Mouse (Mus musculus) ovary, postnatal 36 days (tissue): ENCODE results near the gene Sox13.
A peak's percentile ranks its signal among the peaks of the same experiment; 100 is the strongest.
"Not testable (repeated sequence)": the region's sequence is repeated elsewhere in the genome, so short reads cannot be mapped to it uniquely, and the experiment has no call there.

Experiments used
- DNase-seq: peaks from one replicate; pipeline ENCODE4 v3.0.0; 2022; ENCODE audit warnings: low spot score, mixed read lengths

The Sox13 gene

DNA sequence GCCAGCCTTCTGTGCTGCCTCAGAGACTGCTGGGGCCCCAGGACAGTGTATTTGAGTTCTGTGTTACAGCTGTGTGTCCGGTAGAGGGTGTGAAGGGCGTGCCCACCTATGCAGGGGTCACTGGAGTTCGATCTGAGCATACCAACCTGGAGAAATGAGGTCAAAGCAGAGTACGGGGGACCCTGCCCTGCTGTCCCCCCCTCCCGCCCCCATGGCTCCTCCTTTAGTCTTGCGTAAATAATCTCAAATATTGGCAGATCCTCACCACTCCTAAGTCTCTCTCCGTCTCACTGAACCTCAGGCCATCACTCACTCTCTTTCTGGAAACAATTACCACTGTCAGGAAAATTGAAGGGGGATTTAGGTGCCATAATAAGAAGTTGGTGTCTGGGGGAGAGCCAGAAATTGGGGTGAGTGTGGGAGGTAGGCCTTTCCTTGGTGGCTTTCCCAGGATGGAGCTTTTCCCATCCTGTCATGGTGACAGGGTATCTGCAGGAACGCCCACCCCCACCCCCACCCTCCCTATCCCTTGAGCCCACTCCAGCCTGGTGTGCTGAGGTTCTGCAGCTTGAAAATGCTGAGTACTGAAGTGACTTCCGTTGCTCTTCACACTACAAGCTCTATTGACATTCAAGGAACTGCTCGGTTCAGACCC, 57.1 kb downstream of the Sox13 start:
- DNase-seq: no peak

- DNase-seq: peak; percentile 41
Measured at GRCm38 (mm10) chr1:133364890-133365289, 59.3 kb downstream of the Sox13 start.

- DNase-seq: no peak
Measured at GRCm38 (mm10) chr1:133364022-133364630, 60.1 kb downstream of the Sox13 start.

GRCm38 (mm10) chr1:133363276-133364021, 60.7 kb downstream of the Sox13 start, which contains the start of gene Etnk2:
Gene Etnk2 (plus strand): TSS chr1:133363572.
- peak; percentile 89 for DNase-seq

DNA sequence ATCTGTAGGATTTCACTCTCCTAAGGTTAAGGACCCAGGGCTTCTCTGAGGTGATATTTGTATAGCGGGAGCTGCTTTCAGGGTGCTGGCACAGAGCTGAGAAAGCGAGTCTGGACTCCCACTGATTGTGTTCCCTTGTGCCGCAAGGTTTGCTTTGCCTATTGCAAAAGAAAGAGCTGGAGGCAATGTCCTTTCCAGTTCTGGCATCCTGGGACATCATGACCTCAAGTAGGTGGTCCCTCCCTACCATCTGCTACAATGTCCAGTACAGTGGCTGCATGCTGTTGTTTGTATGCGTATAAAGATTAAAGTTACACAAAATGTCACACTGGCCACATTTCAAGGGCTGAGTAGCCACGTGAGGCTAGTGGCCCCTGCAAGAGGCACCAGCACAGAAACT, 62.1 kb downstream of the Sox13 start:
- no peak for DNase-seq

GRCm38 (mm10) chr1:133361006-133361405, 63.2 kb downstream of the Sox13 start:
- DNase-seq: no peak

GRCm38 (mm10) chr1:133356330-133356729, 67.8 kb downstream of the Sox13 start:
- DNase-seq: no peak

GRCm38 (mm10) chr1:133355912-133356311, 68.3 kb downstream of the Sox13 start:
- no peak for DNase-seq

DNA sequence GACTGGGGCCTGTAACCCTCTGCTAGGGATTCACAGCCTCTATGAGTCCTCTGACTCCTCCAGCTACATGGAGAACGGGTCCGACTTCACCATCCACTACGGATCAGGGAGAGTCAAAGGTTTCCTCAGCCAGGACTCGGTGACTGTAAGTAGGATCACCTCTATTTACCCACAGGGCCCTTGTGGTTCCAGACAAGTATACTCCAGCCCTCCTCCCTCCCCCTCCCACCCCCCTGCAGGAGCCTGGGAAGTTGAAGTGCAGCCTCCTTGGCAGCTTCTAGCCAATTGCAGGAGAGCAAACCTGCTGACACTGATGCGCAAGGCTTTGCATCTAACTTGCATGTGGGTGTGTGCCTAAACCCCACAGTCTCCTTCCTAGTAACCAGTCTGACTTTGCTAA, 68.7 kb downstream of the Sox13 start:
- DNase-seq: no peak

- peak; percentile 80 for DNase-seq
Measured at GRCm38 (mm10) chr1:133353371-133353809, 70.8 kb downstream of the Sox13 start.

DNA sequence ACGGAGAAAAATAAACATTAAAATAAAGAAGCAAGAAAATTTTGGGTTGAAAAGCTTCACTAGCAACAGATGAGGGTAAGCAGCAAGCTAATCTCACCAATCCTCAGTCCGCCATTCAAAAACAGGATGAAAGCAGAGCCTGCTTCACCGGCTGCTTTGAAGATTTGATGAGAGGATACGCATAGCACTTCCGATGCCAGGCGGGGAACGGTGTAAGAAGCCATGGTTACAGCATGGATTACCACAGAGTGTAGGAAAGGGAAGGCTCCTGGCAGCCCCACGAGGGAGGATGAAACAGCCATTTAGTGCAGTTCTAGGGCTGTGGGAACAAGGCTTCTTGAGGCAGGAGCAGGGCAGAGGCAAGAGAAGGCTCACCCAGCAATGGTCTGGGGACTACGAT, 72.4 kb downstream of the Sox13 start:
- DNase-seq: no peak

DNA sequence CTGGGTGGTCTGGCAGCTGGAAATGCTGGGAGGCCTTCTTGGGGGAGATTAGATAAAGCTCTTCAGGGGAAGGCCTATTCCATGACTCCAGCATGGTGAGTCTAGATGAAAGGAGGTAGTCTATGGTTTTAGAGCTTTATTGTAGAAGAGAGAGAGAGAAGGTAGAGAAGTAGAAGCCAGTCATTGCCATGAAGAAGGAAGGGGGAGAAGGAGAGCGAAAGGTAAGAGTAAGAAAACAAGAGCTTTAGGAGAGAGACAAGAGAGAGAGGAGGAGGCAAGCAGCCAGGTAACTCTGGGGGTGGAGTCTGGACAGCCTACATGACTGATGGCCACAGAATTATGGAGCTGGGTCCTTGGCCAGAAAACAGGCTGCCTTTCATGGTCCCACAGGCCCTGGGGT, 74.0 kb downstream of the Sox13 start, which contains the start of gene Ren1:
TSS of gene Ren1 (plus strand) at position 301 of the 400 bp plus-strand sequence.
- no peak for DNase-seq

DNA sequence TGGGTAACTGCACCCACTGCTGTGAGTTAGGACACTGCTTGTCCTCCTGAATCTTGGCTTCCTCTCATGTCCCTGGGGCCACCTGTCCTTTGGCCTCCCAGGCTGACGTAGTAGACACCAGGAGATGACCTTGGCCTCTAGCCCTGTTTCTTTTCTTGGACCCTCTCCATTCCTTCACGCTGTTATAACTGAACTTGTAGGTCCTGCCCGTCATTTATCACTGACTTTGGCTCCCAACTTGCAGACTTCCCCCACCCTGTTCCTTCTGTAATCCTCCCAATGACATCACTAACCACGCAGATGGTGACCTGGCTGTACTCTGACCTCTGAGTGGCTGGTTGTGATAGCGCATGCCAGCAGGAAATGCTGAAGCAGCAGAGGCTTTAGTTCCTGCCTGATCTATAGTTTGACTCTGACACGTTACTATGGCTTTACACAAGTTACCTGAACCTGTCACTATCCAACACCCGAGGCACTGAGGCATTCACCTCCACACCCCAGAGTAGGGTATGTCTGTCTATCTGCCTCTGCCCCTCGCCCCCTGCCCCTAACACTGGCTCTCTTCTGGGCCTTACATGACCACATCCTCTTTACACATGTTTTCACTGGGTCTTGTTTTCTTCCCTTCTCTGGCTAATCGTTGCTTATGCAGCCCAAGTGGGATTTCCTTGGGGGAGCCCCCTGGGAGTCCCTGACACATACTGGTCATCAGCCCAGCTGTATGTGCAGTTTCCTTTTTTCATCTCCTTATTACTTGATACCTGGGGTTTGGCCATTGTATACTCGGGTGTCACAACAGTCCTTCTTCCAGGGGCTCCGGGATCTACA, 76.3 kb downstream of the Sox13 start:
- no peak for DNase-seq

DNA sequence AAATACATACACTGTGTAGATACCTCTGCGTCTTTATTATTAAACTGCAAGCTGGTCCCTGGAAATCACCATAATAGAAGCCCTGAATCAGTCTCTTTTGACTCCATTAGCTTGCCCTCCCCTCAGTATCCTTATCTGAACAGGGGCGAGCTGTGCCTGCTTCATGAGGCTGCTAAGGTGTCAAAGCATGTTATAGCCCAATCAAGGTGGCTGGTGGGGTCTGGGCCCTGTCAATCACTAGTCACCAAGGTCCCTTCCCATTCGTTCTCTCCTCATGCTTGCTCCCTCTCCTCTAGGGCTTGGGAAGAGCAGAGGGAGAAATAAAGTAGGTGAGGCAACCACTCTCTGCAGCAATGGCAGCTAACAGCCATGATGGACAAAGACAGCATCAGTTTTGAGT, 77.0 kb downstream of the Sox13 start:
- no peak for DNase-seq

DNA sequence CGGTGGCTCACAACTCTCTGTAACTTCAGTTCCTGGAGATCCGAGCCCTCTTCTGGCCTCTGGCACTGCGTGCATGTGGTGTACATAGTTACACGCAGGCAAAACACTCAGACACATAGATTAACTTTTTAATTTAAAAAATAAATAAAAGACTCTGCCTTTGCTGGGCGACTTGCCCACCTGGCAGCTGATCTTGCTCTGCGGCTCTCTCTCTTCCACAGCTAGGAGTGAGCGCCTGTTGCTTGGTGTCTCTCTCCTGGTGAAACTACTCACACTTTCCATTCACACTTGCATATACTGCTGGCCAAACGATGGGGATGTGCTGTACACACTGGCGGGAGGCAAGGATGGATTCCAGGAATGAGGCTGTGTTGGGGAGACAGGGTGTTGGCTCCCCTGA, 77.6 kb downstream of the Sox13 start:
- no peak for DNase-seq

DNA sequence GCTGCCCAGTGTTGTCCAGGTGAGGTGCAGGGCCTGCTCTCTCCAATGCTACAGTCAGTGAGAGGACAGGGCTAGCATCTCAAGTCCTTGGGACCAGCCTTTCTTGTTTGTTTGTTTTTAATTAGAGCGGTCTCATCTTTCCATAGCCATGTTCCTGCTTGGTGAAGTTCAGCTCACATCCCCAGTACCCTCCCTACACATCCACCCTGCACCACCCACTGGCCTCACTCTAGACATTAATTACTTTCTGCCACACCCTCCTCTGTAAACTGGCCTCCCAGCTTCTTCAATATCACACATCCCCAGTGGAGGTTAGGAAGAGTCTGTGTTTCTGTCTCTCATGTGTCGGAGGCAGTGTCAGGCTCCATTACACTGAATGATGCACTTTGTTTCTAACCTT, 79.8 kb downstream of the Sox13 start:
- no peak for DNase-seq

DNA sequence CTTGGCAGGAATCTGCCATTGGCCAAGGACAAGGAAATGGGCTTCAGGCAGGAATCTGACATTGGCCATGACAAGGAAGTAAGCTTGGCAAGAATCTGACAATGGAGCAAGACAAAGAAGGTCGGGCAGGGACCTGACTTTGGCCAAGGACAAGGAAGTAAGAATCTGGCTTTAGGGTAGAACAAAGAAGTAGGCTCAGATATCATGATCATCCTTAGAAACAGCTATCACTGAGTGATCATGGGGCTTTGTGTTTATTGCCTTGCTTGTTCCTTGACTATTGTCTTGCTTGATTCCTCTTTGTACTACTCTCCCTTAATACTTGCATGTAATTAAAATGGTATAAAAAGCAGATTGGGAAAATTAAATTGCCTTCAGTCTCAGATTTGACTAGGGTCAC, 83.8 kb downstream of the Sox13 start:
- not testable (repeated sequence) for DNase-seq

GRCm38 (mm10) chr1:133333937-133334336, 90.2 kb downstream of the Sox13 start:
- DNase-seq: no peak

DNA sequence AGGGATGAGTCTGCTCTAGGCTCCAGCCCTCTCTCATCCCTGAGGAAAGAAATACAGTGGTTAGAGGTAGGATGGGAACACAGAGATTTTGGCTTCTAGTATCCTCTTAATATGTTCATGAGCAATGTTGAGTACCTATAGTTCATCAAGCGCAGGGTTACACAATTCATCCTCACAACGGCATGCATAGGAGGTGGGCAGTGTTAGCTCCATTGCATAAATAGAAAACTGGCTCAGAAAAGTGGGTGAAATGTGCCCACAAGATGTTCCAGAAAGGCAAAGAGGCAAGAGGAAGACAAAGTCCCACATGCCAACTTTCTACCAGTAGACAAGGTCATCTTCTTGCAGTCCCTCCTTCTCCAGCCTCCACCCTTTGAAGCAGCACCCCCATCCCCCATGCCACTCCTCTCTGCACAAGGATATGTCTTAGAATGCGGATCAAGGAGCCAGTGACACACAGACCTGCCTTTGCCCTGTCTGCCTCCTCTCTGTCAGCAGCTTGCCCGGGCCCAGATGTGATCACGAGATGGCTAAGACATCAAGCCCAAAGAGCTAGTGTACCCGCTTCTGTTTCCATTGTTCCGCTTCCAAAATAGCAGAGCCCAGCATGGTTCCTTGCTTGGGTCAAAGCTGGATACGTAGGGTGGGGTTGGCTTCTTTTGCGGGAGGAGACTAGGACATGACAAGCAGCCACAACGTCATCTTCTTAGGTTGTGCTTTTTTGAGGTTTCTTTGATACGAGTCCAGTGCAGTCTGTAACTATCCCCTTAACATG, 91.3 kb downstream of the Sox13 start:
- DNase-seq: no peak
